Mouse (Mus musculus) CD8-positive naive resting alpha-beta T cell, adult 2 months (primary cell): ENCODE measurements around the gene Ptrh2.

Source experiments
- DNase-seq, 2 experiments: peaks; one replicate each; pipeline ENCODE4 v3.0.0; 2022; ENCODE audit warnings: low read depth in 2 of 2, low spot score in 2 of 2

Ptrh2 gene

DNA sequence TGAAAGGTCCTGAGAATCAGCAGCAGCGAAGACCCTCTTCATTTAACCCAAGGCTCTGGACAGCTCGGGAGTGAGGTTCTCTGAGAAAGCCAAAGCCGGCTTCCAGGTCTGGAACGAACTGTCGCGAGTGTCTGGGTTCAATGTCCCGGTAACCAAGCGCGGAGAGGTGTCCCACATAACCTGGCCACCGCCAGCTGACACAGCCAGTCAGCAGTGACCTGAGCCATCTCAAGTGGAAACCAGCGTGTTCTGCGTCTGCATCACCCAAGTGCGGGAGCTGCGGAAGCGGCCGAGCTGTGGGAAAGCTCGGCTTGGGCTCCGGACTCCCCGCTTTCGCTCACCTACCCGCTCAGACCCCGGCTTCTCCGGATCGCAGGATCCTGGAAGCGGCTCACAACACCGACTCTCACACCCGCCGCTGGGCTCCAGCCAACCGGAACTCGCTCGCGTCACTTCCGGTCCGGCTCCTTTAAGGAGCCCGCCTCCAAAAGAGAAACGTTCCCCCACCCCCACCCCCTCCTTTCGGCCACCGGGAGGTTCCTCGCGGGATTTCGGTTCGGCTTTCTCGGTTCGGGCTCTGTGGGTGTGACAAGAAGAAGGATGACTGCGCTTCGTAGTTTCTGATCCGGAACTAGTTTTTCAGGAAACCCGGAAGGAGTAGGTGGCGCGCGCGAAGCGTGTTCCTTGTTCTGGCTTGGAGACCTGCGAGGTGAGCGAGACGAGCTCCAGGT lies at the start of gene Ptrh2, which contains the start of gene Vmp1:
TSS of gene Ptrh2 (plus strand) at position 591 of the 731 bp plus-strand sequence.
TSS of gene Vmp1 (minus strand) at position 442 of the 731 bp plus-strand sequence.
- DNase-seq, result peak; percentile 76 to 80

DNA sequence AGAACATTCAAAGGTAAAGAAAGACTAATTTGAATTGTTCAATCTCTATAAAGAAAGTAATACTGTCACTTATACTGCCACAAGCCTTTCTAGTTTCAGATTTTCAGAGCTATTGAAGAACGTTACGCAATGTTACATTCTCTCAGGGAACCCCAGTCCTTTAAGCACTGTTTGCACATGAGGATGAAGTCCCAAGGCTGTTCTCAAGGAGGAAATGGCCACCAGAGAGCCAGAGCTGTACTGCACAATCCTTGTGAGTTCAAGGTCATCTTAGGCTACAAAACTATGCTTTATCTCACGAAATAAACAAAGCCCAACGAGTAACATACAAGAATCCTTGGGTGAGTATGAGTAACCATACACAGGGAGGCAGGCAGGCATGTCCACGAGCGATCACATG lies 49.4 kb upstream of the Ptrh2 start:
- no peak for DNase-seq

DNA sequence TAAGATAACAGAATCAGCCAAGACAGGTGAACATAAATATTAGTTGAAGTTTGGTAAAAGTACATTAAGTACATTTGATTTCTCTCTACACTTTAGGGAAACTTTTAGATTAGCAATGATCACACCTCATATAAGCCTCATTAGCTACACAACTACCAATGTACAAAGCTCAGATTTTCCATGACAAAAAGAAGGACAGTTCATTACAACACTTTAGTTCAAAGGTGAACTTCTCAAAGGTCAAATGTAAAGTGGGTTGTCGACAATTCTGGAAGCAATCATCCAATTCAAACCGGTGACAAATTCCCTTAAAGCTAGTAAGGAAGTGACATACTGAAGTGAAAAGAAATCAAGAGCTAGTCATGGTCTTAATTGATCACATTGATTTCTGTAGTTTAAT lies 46.1 kb upstream of the Ptrh2 start:
- no peak for DNase-seq

DNA sequence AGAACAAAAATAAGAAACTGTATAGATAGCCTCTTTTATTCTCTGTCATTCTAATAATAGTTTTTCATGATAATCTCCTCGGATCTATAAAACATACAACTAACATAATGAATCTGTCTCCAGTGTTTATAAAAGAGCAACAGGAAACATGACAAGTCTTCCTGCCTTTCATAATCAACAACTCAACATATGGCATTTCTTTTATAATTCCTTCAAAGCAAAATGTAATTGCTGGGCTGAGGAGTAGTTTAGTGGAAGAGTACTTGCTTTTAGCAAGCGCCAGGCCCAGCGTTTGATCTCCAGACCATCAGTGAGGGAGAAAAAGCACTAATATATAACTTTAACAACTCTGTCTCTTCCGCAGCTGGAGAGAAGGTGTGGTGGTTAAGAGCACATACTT lies 42.1 kb upstream of the Ptrh2 start:
- no peak for DNase-seq

DNA sequence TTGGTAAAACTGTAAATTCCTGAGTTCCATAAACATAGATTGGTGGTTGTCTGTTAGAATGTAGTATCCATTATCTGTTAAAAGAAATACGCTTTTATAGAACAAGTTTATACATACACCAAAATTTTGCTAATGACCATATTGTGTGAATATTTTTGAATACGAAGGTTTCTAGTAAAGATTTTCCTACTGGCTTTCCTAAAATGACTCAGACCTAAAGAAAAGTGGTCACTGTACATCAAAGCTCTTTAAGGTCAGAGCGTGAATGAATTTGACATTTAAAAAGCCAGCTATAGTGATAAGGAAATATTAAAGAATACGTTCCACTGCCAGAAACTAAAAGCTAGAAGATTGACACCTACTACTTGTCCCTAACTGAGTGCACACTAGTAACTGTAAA lies 39.2 kb upstream of the Ptrh2 start:
- DNase-seq, result no peak

DNA sequence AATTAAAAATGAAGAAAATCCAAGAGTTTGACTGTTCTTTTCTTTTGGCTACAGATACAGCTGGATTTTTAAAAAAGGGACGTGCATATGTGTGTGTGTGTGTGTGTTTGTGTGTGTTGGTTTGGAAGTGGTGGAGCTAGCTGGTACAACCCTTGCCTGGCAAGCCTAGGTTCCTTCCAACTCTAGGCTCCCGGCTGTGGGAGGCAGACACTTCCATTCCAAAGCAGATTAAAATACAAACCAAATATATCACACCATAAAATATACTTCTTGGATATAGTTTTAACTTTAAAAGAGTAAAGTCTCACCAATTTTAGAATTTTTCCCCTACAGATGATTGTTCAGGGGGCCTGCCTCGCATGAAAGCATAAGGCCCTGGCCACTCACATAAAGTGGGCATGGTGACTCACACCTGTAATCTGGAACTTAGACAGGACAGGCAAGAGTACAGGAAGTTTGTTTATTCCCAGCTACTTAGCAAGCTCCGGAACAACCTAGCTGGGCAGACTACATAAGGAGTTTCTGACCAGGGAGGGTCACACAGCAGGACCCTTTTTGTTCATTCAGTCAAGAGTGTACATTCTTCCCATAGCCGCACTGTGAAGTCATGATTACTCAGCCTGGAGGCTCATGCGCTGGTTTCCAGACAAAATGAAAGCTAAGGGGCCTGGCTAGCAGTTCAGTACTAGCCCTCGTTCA lies 37.5 kb upstream of the Ptrh2 start:
- DNase-seq, result no peak

DNA sequence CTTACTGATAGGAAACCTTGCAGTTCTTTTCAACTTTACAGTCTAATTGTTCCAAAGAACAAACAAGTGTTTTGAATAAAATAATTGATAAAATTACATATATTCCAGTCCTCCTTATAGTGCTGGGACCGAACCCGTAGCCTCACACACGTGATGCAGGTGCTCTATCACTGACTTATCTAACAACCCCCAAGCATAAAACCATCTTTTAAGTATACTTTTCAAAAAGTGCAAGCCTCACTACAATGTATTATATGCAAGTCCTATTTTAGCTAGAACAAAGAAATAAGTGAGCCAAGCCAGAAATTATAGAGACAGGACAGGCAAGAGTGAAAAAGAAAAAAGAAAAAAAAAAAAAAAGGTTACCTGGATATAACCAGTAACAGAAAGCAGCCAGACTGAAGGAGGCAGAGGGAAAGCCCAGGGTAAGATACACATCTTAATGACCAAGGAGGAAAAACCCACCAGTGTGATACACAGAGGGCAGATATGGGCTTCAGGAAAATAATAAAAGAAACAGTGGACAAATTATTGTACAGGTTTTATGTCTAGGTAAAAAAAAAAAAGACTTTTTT lies 36.8 kb upstream of the Ptrh2 start:
- no peak for DNase-seq

DNA sequence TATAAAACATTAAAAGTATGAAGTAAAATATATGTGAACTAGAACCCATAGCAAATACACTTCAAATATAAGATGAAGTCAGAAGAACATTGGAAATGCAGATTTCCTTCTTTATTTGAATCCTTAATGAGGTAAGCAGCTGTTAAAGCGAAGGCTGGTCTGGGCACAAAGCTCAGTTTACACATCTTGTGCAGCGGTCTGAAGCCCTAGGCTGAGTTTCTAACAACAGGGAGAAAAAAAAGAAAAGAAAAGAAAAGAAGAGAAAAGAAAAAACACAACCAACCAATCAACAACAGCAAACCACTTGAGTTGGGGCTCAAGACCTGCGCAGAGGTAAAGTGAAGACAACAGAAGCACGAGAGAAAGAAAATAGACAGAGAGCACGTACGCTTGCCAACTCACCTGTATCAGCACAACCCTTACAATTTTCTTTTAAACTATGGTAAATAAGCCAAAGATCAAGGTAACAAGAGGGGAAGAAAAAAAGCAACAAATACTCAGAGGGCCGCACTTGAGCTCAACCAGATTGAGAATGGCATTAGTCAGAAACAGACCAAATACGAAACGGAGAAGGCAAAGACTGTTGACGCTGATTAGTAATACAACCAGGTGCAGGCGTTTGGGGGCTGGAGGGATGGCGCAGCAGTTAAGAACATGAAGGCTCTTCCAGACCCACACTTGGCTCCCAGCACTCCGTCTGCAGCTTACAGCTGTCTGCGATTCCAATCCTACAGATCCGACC lies 35.9 kb upstream of the Ptrh2 start:
- no peak for DNase-seq

DNA sequence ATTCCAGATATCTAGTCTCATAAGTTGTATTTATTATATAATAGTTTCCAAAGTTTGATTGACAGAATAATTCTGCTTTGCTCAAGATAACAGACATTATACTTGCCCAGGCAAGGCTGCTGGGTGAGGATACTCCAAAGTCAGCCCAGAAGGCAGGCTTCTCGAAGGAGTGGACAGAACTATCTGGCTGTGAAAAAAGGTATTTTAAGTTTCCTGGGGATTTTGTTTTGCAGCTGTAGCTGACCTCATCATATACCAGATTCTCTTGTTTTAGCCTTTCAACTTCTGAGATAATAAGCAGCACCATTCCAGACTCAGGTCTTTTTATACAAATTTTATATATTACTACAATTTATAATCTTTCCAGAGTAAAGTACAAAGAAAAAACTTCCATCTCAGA lies 34.2 kb upstream of the Ptrh2 start:
- DNase-seq, result no peak

DNA sequence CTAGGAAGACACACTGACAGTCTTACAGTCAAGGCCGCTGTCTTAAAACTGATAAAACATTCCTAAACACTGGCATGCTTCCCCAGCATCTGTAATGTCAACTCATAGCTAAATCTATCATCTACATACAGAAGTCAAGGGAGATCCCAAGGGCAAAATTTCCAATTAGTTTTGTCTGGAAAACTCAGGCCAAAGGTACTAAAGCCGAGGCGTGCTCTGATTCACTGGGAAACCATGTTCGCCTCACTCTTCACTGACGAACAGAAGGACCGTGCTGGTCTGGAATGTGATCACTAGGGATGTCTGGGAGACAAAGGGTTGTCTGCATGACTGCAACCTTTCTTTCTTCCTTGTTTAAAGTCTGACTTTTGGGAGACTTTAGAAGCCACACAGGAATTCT lies 33.1 kb upstream of the Ptrh2 start:
- DNase-seq, result no peak

DNA sequence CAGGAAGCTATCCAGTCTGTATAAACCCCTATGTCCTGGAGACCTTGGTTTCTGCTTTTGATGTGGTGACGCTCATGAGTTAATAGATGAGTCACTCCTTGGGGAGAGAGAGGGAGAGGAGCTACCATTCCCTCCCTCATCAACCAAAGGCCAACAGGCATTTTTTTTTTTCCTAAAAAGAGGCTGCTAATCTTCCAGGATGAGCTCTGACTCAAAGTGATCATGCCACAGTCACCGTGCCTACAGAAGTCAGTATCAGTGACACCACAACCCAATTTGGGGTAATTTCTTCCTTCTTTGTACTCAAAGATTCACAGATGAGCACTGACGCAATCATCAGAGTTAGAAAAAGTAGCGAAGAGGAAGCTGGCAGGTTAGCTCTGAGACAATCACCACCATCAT lies 31.2 kb upstream of the Ptrh2 start:
- no peak for DNase-seq

DNA sequence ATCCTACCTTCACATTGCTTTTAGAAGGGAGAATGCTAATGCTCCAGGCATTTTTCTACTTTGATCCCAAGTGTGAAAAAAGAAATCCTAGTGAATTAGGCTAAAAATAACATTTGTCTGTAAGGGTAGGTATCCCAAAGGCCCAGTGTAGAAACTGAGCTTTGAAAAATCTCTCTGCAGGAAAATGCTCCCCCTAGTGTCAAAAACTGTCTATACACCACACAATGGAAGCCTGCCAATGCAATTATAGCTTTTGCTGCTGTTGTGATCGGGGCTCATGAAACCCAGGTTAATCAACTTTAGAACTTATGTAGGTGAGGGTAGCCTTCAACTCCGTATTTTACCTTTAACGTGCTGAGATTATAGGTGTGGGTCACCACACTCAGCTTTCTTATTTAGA lies 30.3 kb upstream of the Ptrh2 start:
- DNase-seq, result peak; percentile 54 to 68

DNA sequence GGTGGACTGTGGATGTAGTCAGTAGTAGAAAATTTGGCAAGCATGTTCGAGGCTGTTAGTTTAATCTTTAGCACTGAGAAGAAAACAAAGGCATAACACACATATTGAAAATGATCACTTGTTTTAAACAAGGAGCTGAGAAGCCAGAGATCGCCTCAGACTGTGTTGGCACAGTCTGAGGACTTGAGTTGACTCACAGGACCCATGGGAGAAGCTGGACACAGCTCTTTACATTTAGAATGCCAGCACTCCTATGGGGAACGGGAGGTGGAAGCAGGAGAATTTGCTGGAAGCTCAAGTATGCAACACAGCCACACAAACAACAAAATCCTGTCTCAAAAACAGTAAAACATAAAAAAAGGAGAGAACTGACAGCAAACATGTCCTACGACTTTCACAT lies 29.7 kb upstream of the Ptrh2 start:
- no peak for DNase-seq

DNA sequence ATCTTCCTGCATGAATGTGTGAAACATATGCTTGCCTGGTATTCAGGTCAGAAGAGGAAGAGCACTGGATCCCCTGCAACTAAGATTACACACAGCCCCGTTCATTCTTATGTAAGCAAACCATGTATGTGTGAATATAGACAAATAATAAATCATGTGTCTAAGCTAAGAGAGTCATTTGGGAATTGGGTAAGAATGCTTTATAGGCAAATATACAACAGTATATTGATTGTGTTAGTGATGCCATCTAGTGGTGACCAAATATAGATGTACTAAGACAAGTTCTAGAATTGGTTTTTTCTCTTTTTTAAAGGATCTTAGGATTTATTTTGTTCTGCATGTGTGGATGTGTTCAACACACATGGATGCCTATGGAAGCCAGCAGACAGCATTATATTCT lies 28.1 kb upstream of the Ptrh2 start:
- peak in 1 of 2 experiments; percentile 5 for DNase-seq

DNA sequence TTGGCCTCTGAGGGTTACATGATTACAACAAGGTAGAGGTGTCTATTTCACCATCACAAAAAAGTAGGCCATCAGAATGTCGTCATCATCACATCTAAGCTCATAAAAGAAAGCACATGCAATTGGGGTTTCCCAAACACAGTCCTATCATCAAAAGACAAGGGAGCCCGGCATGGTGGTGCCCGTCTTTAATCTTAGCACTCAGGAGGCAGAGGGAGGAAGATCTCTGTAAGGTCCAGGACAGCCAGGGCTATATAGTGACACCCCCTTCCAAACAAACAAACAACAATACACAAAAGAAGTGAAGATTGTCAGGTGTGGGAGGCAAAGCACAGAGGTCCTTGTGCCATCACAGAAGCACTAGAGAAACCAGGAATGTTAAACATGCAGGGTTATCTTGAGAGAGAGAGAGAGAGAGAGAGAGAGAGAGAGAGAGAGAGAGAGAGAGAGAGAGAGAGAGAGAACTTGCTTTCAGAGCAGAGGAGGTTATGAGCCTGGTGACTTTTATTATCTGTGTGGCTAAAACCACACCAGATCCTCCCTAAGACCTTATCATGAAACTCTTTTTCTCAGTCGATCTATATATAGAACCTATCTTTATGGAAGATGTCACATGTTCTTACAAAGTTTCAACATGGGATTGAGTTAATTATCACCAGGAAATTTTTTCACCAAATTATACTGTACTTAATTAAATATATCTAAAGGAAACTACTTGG lies 26.8 kb upstream of the Ptrh2 start:
- DNase-seq, result no peak

DNA sequence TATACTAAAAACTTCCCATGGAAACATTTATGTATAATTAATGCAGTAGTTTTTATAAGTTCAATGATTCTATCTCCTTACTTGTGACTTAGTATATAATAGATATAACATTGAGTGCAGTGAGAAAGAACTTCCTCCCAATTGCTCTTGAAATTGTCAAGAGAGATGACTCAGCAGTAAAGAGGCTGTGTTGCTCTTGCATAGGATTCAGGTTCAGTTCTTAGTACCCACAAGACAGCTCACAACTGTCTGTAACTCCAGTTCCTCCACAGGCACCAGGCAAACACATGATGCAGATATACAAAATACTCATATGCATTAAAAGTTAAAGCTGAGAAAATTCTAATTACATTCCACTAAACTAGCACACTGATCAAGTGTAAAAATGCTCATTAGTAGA lies 25.9 kb upstream of the Ptrh2 start:
- no peak for DNase-seq

DNA sequence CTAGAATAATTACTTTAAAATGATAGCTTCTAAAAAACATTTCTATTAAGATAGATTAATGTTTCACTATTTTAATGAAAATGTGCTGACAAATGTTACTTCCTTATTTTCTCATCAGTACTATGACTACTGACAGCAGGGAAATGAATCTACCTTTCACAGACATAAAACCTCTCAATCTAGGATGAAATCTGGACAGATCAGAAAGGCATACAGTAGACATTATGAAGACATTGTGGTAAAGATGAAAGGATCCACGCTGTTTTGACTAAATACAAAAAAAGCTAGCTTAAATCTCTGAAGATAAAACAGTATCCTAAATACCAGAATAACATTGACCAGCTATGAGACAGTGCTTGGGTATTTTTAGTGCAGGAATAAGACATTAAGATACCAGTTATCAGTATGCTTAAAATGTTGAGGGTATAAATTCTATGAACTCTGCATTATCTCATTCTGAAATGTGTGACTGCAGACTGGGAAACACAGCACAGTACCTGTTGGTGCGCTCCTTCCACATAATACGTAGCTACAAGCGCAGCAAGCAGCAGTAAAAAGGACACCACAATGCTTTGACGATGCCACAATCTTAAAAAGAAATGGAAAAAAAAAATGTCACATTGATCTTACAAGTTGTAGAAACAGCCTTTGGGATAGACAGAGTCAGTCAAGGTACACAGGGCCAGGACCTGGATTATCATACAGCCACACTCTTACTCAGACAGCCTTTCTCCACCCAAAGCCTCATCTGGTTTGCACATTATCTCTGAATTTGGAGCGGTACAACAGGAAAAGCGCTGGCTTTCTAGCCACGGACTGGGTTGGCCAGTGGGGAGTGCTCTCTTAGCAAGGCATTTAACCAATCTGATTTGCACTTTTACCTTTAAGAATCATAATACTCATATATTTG lies 20.5 kb upstream of the Ptrh2 start:
- DNase-seq, result no peak

DNA sequence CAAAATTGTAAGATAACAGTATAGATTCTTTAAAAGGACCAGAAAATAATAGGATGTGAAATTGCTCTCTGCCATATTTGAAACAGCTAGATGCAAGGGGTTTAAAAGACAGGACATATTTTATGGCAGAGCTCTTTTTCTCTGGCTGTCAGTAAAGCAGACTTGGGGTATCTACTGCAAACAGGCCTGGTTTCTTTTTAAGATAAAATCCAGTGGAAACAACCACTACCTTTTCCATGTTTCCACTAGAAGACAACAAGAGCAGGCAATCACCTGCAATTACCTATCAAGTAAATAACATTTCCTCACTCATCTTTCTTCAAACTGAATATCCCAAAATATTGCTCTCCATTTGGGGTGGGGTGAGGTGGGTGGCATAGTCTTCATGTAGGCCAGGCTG lies 19.8 kb upstream of the Ptrh2 start:
- DNase-seq, result no peak

DNA sequence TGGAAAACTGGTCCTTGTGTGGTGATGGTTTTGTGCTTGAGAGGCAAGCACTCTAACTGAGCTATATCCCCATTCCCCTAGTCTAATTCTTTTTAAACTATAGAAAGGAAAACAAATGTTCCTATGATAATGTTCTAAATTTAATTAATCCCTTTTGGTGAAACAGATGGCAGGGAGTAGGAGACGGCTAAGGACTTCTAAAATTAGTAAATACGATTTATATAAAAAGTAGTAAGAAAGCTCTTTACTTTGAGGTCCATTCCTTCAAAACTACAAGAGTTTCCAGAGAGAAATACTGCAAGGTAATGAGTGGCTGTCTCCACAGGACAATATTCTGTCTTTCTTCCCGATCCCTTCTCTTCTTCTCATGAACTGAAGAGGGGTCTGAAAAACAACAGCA lies 19.4 kb upstream of the Ptrh2 start:
- no peak for DNase-seq

DNA sequence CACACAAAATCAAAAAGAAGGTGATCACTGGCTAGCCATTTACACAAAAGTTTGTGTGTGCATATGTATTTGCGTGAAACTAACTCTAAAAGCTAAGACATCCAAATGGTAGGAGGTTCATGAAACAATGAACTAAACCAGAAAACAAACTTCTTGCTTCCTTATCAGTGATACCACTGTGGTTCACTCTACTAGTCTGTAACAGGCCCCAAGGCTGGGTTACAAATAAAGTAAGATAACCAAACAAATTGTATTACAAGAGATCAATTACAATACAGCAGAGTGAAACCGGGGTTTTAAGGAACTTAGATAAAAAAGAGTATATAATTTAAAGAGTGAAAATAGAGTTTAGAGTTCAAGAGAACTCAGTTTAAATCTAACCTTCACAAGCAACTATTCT lies 16.2 kb upstream of the Ptrh2 start:
- no peak for DNase-seq
